13 mouse cellular contexts compared by ENCODE assay signal in genomic region chr12:112585924-112586538, GRCm38 (mm10). TPM values are rescaled to one million over a fixed set of nuclear protein-coding genes. Genes with fewer than 3 reads are reported as not detected.
DNase-seq lines count a peak whose midpoint lies in the region; ATAC-seq and TF ChIP-seq lines count a peak whose summit lies in the region.
"Had no signal": no experiment of that assay in that cellular context is flagged by ENCODE, and none has a peak within 500 bp of the region (broad histone marks: within the 10 kb centered on the region; RNA-seq: fewer than 3 reads in every experiment).

No protein-coding gene starts in this region.

- intact Hi-C loops in left cerebral cortex, adult 2 months (cut with DNase I): no loop called here
- intact Hi-C loops in left cerebral cortex, postnatal 4 days (cut with DNase I): no loop called here

- TF ChIP-seq CTCF in left cerebral cortex, adult 2 months (IDR thresholded peaks at IDR 0.05): no peak; the same call in none of the 2 replicates

- H3K27ac ChIP-seq in left cerebral cortex, adult 2 months: no peak overlapping the region; the same call in 1 of the 2 replicates
- H3K27ac ChIP-seq in liver, embryonic 13.5 days: peak overlapping the region; percentile 70
- H3K27ac ChIP-seq: heart, embryonic 15.5 days; macrophage had no signal

- H3K9ac ChIP-seq in liver, embryonic 13.5 days: no peak overlapping the region
- H3K9ac ChIP-seq: heart, embryonic 15.5 days had no signal

- H3K27me3 ChIP-seq in liver, embryonic 13.5 days: peaks cover 31% of the 10 kb centered on the region

- 62% methylated on average over 7 of the region's 7 CpGs for WGBS in liver, embryonic 13.5 days (ENCODE audit: insufficient replicate concordance)

- peak; percentile 59 to 60 for DNase-seq in left cerebral cortex, adult 2 months (ENCODE audit: extremely low spot score in 1 of 2, low spot score in 2 of 2)
- no peak for DNase-seq in left cerebral cortex, postnatal 4 days
- DNase-seq in ES-CJ7 (ENCODE audit: low read depth, low spot score): peak; percentile 56
- peak; percentile 88 for DNase-seq in brain, adult 2 months (ENCODE audit: low read depth, low spot score)
- no peak for DNase-seq in liver, embryonic 13.5 days
- DNase-seq in adrenal gland, adult (ENCODE audit: inconsistent age in 2 of 2, low spot score in 1 of 2): no peak
- DNase-seq in adrenal gland, adult 8-10 months: no peak
- DNase-seq: adrenal gland, postnatal 36 days; cerebellum, adult 9-10 months had no signal

- no peaks in the 10 kb centered on the region for H3K9me3 ChIP-seq in liver, embryonic 13.5 days (replicated peaks)
- H3K9me3 ChIP-seq: heart, embryonic 15.5 days had no signal

- H3K36me3 ChIP-seq in liver, embryonic 13.5 days: no peaks in the 10 kb centered on the region
- H3K36me3 ChIP-seq: heart, embryonic 15.5 days had no signal

- no peak overlapping the region for H3K4me2 ChIP-seq in liver, embryonic 13.5 days
- H3K4me2 ChIP-seq: heart, embryonic 15.5 days had no signal

- ATAC-seq in liver, embryonic 13.5 days (ENCODE audit: low read depth): no peak
- ATAC-seq in monocyte, adult 5-6 weeks (replicated peaks; ENCODE audit: insufficient number of reproducible peaks, low FRiP score, low TSS enrichment, poor library complexity, severe bottlenecking): no peak

- H3K4me3 ChIP-seq in left cerebral cortex, adult 2 months: no peak overlapping the region
- no peak overlapping the region for H3K4me3 ChIP-seq in liver, embryonic 13.5 days (replicated peaks)
- H3K4me3 ChIP-seq: heart, embryonic 15.5 days; myocyte had no signal

- peaks cover 62% of the 10 kb centered on the region for H3K4me1 ChIP-seq in liver, embryonic 13.5 days (replicated peaks)

RNA-seq across cellular contexts. Expression of gene Inf2, which starts 2.6 kb away (rescaled TPM):
- total RNA-seq in left cerebral cortex, adult 2 months (2021): 100 to 1,000 TPM; 131 to 151 TPM
- 10 to 100 TPM; 24.7 to 26.7 TPM for total RNA-seq in left cerebral cortex, postnatal 4 days (2021)
- 1.4 and 2.1 TPM in 2 replicates for polyA plus RNA-seq in liver, embryonic 13.5 days (2015; fragmentation: Nextera tagmentation; extraction: Ambion mirVana)
- 2.1 to 13.1 TPM (median 5.6 TPM) in 3 replicates for total RNA-seq in monocyte, adult 5-6 weeks (2017)
- total RNA-seq in adrenal gland, adult 8-10 months (2022): 10 to 100 TPM; 34.6 to 65.5 (median 48.9) TPM

RNA-seq across cellular contexts. Expression of gene Adssl1, which starts 33.8 kb away (rescaled TPM):
- total RNA-seq in left cerebral cortex, adult 2 months (2021): 10 to 100 TPM; 16.2 to 16.5 TPM
- 1 to 10 TPM; 1.5 to 1.7 TPM for total RNA-seq in left cerebral cortex, postnatal 4 days (2021)
- 6.7 and 7.5 TPM in 2 replicates for polyA plus RNA-seq in liver, embryonic 13.5 days (2015; fragmentation: Nextera tagmentation; extraction: Ambion mirVana)
- total RNA-seq in monocyte, adult 5-6 weeks (2017): 81.5 to 125 TPM (median 102 TPM) in 3 replicates
- total RNA-seq in adrenal gland, adult 8-10 months (2022): 10 to 100 TPM; 15.2 to 53.1 (median 30.7) TPM

RNA-seq across cellular contexts. Expression of gene Siva1, which starts 58.4 kb away (rescaled TPM):
- 10 to 100 TPM; 19.7 to 21.5 TPM for total RNA-seq in left cerebral cortex, adult 2 months (2021)
- 10 to 100 TPM; 25.3 to 25.9 TPM for total RNA-seq in left cerebral cortex, postnatal 4 days (2021)
- 120 and 148 TPM in 2 replicates for polyA plus RNA-seq in liver, embryonic 13.5 days (2015; fragmentation: Nextera tagmentation; extraction: Ambion mirVana)
- total RNA-seq in monocyte, adult 5-6 weeks (2017): 73.4 to 154 TPM (median 84.8 TPM) in 3 replicates
- 10 to 100 TPM; 37.0 to 73.9 (median 51.5) TPM for total RNA-seq in adrenal gland, adult 8-10 months (2022)

Comparison
In these comparisons a context has a peak if more than half of its experiments do, and no peak if none do; other contexts are left out.
1. DNase-seq: peak in left cerebral cortex, adult 2 months (2 of 2), ES-CJ7 (single experiment) and brain, adult 2 months (single experiment); none in left cerebral cortex, postnatal 4 days (single experiment), liver, embryonic 13.5 days (single experiment), adrenal gland, adult (0 of 2) and adrenal gland, adult 8-10 months (single experiment).
2. RNA of gene Adssl1, which starts 33.8 kb away (total RNA-seq): 81.5 to 125 TPM in monocyte, adult 5-6 weeks, 15.2 to 53.1 TPM in adrenal gland, adult 8-10 months and 16.2 to 16.5 TPM in left cerebral cortex, adult 2 months; 1.5 to 1.7 TPM in left cerebral cortex, postnatal 4 days; every median in the first group is over 4 times any median in the second.